Mouse (Mus musculus) left cerebral cortex, postnatal 14 days (tissue): Measurements from ENCODE around the gene Map3k13. TPM values are rescaled to one million over a fixed set of nuclear protein-coding genes. Genes with fewer than 3 reads are reported as not detected.
"Not testable (repeated sequence)": the region's sequence is repeated elsewhere in the genome, so short reads cannot be mapped to it uniquely, and the experiment has no call there.

Experiments used
- DNase-seq, 2 experiments: peaks; one replicate each; pipeline ENCODE4 v3.0.0; 2021 to 2022; ENCODE audit warnings: low spot score in 2 of 2, mixed read lengths in 1 of 2
- intact Hi-C: fragments of 180-260 bp; cut with DNase I; formaldehyde crosslinking; loops from one replicate; pipeline ENCODE4 v1.15.1; 2025
- total RNA-seq, 2 experiments: library from RNA; stranded (reverse); gene quantifications; 2 replicates each; pipeline ENCODE4 v1.2.3; 2021

Map3k13 gene
- total RNA-seq, 2 experiments from 2014 or later, result 13.0 to 13.5 TPM

- intact Hi-C loops, result no loop called here
These were observed 83.6 kb downstream of the Map3k13 start for GRCm38 (mm10) chr16:21877735-21878134.

GRCm38 (mm10) chr16:21878834-21879233, 84.7 kb downstream of the Map3k13 start:
- intact Hi-C loops, result no loop called here

More at GRCm38 (mm10) chr16:21877735-21878134, 83.6 kb downstream of the Map3k13 start:
- DNase-seq, result no peak

GRCm38 (mm10) chr16:21881181-21881580, 87.0 kb downstream of the Map3k13 start:
- intact Hi-C loops, result no loop called here
- peak; percentile 33 to 36 for DNase-seq

More at GRCm38 (mm10) chr16:21878834-21879233, 84.7 kb downstream of the Map3k13 start:
- no peak for DNase-seq

- DNase-seq, result peak in 1 of 2 experiments; percentile 49
- intact Hi-C loops, result no loop called here
These were observed 87.6 kb downstream of the Map3k13 start for GRCm38 (mm10) chr16:21881582-21882259.

- DNase-seq, result no peak
- intact Hi-C loops, result no loop called here
These were observed 93.5 kb downstream of the Map3k13 start for GRCm38 (mm10) chr16:21887601-21888000.

GRCm38 (mm10) chr16:21893890-21894289, 99.7 kb downstream of the Map3k13 start:
- DNase-seq, result no peak
- intact Hi-C loops, result no loop called here

GRCm38 (mm10) chr16:21901286-21901685, 107.1 kb downstream of the Map3k13 start:
- intact Hi-C loops, result no loop called here
- no peak for DNase-seq

GRCm38 (mm10) chr16:21904636-21905035, 110.5 kb downstream of the Map3k13 start:
- no peak for DNase-seq
- intact Hi-C loops, result loop anchor here (5.0 kb wide), 1 partner anchor 57 kb away; no protein-coding TSS in a partner anchor

- intact Hi-C loops, result loop anchor here (5.0 kb wide), 1 partner anchor 59 kb away; no protein-coding TSS in a partner anchor
- DNase-seq, result no peak
These were observed 111.8 kb downstream of the Map3k13 start for GRCm38 (mm10) chr16:21905996-21906395.

- intact Hi-C loops, result loop anchor here (5.0 kb wide), 1 partner anchor 60 kb away; no protein-coding TSS in a partner anchor
These were observed 112.8 kb downstream of the Map3k13 start for GRCm38 (mm10) chr16:21906902-21907301.

GRCm38 (mm10) chr16:21908906-21909305, 114.8 kb downstream of the Map3k13 start:
- DNase-seq, result not testable (repeated sequence)
- intact Hi-C loops, result loop anchor here (5.0 kb wide), 1 partner anchor 62 kb away; no protein-coding TSS in a partner anchor

More at GRCm38 (mm10) chr16:21906902-21907301, 112.8 kb downstream of the Map3k13 start:
- DNase-seq, result no peak

GRCm38 (mm10) chr16:21913347-21913746, 119.2 kb downstream of the Map3k13 start:
- intact Hi-C loops, result no loop called here
- DNase-seq, result peak; percentile 15 to 81

GRCm38 (mm10) chr16:21916681-21917080, 122.5 kb downstream of the Map3k13 start:
- DNase-seq, result no peak
- intact Hi-C loops, result no loop called here

- no peak for DNase-seq
- intact Hi-C loops, result no loop called here
These were observed 134.3 kb downstream of the Map3k13 start for GRCm38 (mm10) chr16:21928471-21928870.

- DNase-seq, result peak; percentile 73 to 88
- intact Hi-C loops, result no loop called here
These were observed 152.9 kb downstream of the Map3k13 start, which contains the start of gene Tmem41a for GRCm38 (mm10) chr16:21946761-21947715. Tmem41a (minus strand) TSS chr16:21947552.

GRCm38 (mm10) chr16:21955591-21955990, 161.4 kb downstream of the Map3k13 start:
- no peak for DNase-seq
- intact Hi-C loops, result no loop called here

- DNase-seq, result no peak
- intact Hi-C loops, result no loop called here
These were observed 171.4 kb downstream of the Map3k13 start for GRCm38 (mm10) chr16:21965576-21965975.

GRCm38 (mm10) chr16:21969874-21970273, 175.7 kb downstream of the Map3k13 start:
- DNase-seq, result no peak
- intact Hi-C loops, result no loop called here

- no peak for DNase-seq
- intact Hi-C loops, result no loop called here
These were observed 176.4 kb downstream of the Map3k13 start for GRCm38 (mm10) chr16:21970536-21970935.

GRCm38 (mm10) chr16:21971446-21971845, 177.3 kb downstream of the Map3k13 start:
- DNase-seq, result no peak
- intact Hi-C loops, result no loop called here
